Mouse (Mus musculus): ENCODE data around the gene Aebp2.
"Not testable (repeated sequence)": the region's sequence is repeated elsewhere in the genome, so short reads cannot be mapped to it uniquely, and the experiment has no call there.

Aebp2 gene

DNA sequence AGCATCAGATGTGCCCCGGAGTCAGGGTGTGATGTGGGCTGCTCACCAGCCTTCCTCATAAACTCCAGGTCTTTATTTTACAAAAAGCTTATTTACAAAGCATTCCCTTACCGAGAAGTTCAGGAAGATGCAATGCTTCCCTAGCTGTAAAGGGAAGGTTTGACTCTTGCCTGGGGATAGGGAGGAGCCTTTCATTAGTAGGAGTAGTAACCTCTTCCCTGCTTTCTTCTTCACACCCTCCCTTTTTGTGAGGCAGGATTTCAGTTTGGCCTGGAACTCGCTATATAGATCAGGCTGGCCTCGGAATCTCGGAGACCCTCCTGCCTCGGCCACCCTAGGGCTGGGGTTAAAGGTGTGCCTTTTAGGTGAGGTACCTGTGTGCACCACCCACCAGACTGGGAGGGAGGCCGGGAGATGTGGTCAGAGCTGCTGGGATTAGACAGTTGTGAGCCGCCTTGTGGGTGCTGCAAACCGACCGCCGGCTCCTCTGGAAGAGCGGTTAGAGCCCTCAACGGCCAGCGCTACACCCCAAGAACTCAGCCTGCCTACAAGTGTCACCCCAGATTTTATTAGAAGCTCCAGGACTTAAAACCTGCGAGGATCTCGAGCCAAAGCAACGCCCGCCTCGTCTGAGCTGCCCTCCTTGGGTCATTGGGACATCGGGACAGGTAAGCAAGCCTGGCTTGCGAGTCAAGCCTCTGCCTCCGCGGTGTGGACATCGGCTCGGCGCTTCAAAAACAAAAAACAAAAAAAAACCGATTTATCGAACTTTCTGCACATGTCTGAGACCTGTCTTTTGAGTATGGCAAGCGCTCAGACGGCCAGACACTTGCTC lies at the start of gene Aebp2:
Gene Aebp2, plus strand, starts transcription at position 273 of the 835 bp plus-strand sequence.
- DNase-seq, result peak; percentile 94

GRCm38 (mm10) chr6:140574943-140575342 lies 47.5 kb upstream of the Aebp2 start:
- peak; percentile 77 for DNase-seq

- peak; percentile 66 for DNase-seq
Observed at GRCm38 (mm10) chr6:140576133-140576532, 46.3 kb upstream of the Aebp2 start.

DNA sequence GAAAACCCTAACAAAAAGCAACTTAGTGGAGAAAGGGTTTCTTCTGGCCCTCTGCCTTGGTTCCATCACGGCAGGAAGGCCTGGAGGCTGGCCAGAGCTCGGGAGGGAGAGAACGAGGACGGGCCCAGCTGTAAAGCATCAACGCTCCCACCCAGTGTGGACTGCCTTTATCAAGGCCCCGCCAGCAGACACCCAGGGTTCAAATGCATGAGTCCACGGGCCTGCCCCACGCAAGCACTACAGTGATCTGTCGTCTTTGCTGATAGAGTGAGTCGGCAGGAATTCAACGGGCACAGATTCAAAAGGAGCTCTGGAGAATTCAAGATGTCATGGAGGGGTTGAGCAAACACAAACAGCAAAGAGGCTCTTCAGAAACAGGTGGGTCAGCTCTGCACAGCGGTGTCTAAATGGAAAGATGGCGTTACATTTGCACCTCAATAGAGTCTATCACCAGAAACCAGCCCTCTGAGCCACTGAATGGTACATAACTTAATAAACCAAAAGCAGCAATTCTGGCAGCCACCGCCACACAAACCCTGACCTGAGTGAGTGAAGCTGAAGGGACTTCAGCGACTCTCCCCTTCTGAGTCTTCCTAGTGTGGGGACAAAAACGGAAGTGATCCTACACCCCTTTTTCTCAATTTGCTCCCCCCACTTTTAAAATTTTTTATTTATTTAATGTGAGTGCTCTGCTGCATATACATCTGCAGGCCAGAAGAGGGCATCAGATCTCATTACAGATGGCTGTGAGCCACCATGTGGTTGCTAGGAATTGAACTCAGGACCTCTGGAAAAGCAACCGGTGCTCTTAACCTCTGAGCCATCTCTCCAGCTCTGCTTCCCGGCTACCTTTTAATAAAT lies 45.3 kb upstream of the Aebp2 start:
- DNase-seq, result peak; percentile 90

DNA sequence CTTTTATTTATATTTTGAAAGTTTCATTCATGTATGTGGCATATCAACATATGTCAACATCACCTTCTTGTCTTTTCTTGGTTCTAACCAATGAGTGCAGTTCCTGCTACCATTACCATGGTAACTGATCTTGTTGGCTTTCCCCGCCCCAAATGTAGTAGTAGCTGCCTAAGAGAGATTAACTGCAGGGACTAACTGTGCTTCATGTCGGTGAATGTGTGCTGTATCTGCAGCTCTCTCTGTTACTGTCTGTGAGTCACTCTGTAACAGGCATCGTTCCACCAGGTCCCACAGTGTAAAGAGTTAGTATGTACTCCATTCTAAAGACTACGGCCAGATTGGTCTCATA lies 44.7 kb upstream of the Aebp2 start:
- DNase-seq, result peak; percentile 13

- not testable (repeated sequence) for DNase-seq
Observed at GRCm38 (mm10) chr6:140578985-140579384, 43.5 kb upstream of the Aebp2 start.

- no peak for DNase-seq
Observed at GRCm38 (mm10) chr6:140580170-140580569, 42.3 kb upstream of the Aebp2 start.

DNA sequence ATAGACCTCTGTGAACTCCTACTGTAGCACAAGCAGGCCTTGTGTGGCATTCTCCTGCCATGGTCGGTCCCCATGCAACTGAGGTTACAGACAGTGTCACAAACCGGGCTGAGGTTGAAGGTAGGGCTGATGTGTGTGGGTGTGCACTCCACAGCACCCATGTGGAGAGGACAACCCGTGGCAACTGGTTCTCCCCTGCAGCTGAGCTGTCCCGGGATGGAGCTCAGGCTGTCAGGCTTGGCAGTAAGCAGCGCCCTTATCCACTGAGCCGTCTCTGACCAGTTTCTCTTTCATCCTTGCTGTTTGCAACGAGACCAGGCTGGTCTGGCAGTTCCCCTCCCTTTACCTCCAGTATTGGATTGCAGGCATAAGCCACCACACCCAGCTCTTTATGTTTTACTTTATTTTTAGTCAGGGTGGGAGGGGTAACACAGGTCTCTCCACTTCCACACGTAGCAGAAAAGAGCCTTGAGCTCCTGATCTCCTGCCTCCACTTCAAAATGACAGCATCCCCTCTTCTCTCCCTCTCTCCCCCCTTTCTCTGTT lies 35.7 kb upstream of the Aebp2 start:
- DNase-seq, result no peak

GRCm38 (mm10) chr6:140591331-140591730 lies 31.1 kb upstream of the Aebp2 start:
- DNase-seq, result no peak

DNA sequence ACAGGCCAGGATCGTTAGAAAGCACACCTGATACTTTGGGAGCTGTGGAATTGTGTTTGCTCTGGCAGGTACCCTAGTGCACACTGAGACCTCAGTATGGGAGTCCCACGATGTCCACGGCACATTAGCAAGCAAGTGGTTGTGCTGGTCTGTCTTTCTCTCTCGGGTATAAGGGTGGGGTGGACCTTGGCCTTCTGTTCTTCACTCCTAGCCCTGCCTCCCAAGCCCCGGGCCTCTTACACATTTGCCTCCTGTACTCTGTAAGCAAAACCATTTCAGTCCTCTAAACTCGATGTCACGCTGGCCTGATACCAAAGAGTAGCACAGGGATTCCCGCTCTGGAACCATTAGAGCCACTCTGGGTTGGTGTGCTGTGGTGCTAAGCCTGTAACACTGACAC lies 29.8 kb upstream of the Aebp2 start:
- DNase-seq, result no peak

- DNase-seq, result peak; percentile 96
Observed at GRCm38 (mm10) chr6:140593420-140594170, 28.9 kb upstream of the Aebp2 start.

DNA sequence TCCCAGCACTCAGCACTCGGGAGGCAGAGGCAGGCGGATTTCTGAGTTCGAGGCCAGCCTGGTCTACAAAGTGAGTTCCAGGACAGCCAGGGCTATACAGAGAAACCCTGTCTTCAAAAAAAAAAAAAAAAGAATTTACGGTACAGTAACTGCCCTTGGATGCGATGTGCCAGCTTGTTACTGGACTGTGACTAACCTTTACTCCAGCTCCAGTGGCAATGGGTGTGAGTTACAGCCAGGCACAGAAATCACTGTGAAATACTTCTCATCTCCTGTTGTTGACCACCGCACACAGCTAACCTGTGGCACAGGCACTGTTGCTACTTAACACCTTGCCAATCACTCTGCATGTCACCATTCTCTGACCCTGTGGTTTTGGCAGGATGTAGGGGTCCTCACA lies 26.9 kb upstream of the Aebp2 start:
- DNase-seq, result not testable (repeated sequence)

GRCm38 (mm10) chr6:140597381-140598329 lies 24.8 kb upstream of the Aebp2 start:
- DNase-seq, result no peak

DNA sequence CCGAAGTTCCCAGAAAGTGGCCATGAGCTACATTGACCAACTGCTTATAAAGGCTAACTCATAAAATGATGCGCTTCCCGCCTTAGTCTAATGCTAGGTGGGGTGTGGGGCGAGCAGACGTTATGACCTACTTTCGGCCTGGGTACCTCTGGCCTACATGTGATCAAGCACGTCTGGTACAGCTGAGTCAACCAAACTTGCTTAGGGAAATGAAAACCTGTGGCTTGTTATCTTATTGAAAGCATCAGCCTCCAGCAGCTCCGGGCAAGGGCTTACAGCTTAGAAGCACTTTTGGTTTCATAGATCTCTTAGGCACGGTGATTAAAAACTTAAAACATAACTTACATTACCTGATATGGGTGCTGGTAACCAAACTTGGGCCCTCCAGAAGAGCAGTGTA lies 23.9 kb upstream of the Aebp2 start:
- DNase-seq, result no peak

DNA sequence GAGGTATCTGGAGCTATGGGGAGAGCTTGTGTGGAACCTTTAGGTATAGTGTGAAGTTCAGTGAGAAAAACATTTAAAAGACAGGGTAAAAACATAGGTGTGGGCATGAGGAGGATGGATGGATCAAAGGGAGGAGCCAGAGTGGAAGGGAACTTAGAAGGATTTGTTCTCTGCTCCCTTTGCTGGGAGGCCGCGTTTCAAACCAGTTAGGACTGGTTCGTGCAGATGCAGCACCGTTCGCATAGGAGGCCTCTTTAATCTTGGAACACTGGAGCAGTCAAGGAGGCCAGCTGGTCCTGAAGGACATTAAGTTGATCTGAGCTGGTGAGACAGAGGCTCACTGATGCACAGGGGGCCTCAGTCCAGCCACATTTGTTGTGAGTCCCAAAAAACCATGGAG lies 23.1 kb upstream of the Aebp2 start:
- no peak for DNase-seq

- not testable (repeated sequence) for DNase-seq
Observed at GRCm38 (mm10) chr6:140600671-140601070, 21.8 kb upstream of the Aebp2 start.

- no peak for DNase-seq
Observed at GRCm38 (mm10) chr6:140601175-140601574, 21.3 kb upstream of the Aebp2 start.

- DNase-seq, result no peak
Observed at GRCm38 (mm10) chr6:140603228-140603944, 19.1 kb upstream of the Aebp2 start.

GRCm38 (mm10) chr6:140605173-140605572 lies 17.3 kb upstream of the Aebp2 start:
- DNase-seq, result not testable (repeated sequence)

DNA sequence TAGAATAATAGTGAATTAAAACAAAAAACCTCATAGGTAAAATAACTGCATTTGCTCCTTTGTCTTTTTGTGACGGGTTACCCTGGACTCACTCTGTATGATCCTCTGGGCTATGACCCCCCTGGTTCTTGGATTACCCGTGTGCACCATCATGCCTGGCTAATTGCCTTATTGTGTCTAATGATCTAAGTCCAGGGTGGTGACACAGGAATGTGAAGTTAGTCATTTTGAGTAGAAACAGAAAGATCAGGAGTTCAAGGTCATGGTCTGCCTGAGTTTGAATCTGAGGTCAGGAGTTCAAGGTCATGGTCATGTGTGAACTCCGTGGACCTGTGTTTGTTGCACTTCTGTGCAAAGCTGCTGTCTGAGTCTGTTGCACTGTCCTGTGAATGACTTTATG lies 16.7 kb upstream of the Aebp2 start:
- DNase-seq, result no peak

DNA sequence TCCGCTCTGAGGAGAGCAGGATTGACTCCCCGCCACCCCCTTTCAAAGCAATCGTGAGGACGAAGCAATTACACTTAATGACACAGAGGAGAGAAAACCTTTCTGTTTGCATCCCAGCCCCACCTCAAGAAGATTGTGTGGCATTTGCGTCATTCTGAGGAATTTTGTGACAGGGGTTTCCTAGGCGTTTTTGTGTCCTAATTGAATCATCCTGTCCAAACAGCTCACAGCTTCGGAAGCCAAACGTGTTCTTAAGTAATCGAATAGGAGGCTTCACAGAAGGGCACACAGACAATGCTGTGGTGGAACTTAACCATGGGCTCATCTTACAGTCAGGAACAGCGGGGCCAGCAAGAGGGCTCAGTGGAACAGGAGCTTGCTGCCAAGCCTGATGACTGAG lies 15.9 kb upstream of the Aebp2 start:
- DNase-seq, result no peak
